ENCODE assay signal across 9 mouse cellular contexts in genomic region chr8:85027516-85027855, GRCm38 (mm10). TPM values are rescaled to one million over a fixed set of nuclear protein-coding genes. Genes with fewer than 3 reads are reported as not detected.
DNase-seq lines count a peak whose midpoint lies in the region; ATAC-seq and TF ChIP-seq lines count a peak whose summit lies in the region.
"Had no signal": no experiment of that assay in that cellular context is flagged by ENCODE, and none has a peak within 500 bp of the region (broad histone marks: within the 10 kb centered on the region; RNA-seq: fewer than 3 reads in every experiment).

No protein-coding gene starts in this region.

- peak overlapping the region; percentile 96 for H3K27ac ChIP-seq in heart, embryonic 10.5 days
- H3K27ac ChIP-seq in forebrain, embryonic 10.5 days: peak overlapping the region; percentile 99
- H3K27ac ChIP-seq in limb, embryonic 15.5 days: peak overlapping the region; percentile 92
- peak overlapping the region; percentile 79 for H3K27ac ChIP-seq in small intestine, adult 2 months (ENCODE audit: insufficient read depth, low read depth, low read length)

- peak overlapping the region; percentile 97 for H3K9ac ChIP-seq in limb, embryonic 15.5 days

- peak overlapping the region; percentile 94 for H3K4me3 ChIP-seq in heart, embryonic 10.5 days
- peak overlapping the region; percentile 100 for H3K4me3 ChIP-seq in forebrain, embryonic 10.5 days
- H3K4me3 ChIP-seq in limb, embryonic 15.5 days: peak overlapping the region; percentile 84
- peak overlapping the region; percentile 83 for H3K4me3 ChIP-seq in small intestine, adult 2 months (ENCODE audit: low read depth, low read length)

- peaks cover 50% of the 10 kb centered on the region for H3K36me3 ChIP-seq in heart, embryonic 10.5 days
- H3K36me3 ChIP-seq in forebrain, embryonic 10.5 days (replicated peaks): peaks cover 59% of the 10 kb centered on the region
- H3K36me3 ChIP-seq in limb, embryonic 15.5 days: peaks cover 50% of the 10 kb centered on the region
- H3K36me3 ChIP-seq in small intestine, adult 2 months (ENCODE audit: control insufficient read depth, insufficient read depth, low read length): peaks cover 24% of the 10 kb centered on the region

- DNase-seq in heart, embryonic 10.5 days (ENCODE audit: low spot score): no peak
- DNase-seq in heart, postnatal 36 days: no peak
- peak; percentile 33 for DNase-seq in CD4-positive helper T cell, adult 2 months (ENCODE audit: low read depth, low spot score)
- DNase-seq in forebrain, embryonic 10.5 days (ENCODE audit: extremely low spot score, low spot score): no peak
- DNase-seq in left cerebral cortex, postnatal 14 days (ENCODE audit: low spot score in 2 of 2): no peak
- no peak for DNase-seq in layer of hippocampus, postnatal 25 days (ENCODE audit: extremely low spot score in 1 of 2, low spot score in 1 of 2)

- no peaks in the 10 kb centered on the region for H3K27me3 ChIP-seq in heart, embryonic 10.5 days (ENCODE audit: insufficient read depth, poor library complexity, severe bottlenecking)
- H3K27me3 ChIP-seq in forebrain, embryonic 10.5 days (ENCODE audit: poor library complexity, severe bottlenecking): no peaks in the 10 kb centered on the region
- no peaks in the 10 kb centered on the region for H3K27me3 ChIP-seq in limb, embryonic 15.5 days
- H3K27me3 ChIP-seq in small intestine, adult 2 months (ENCODE audit: control insufficient read depth, insufficient read depth, low read length): no peaks in the 10 kb centered on the region
- H3K27me3 ChIP-seq: Patski had no signal

- no peaks in the 10 kb centered on the region for H3K9me3 ChIP-seq in heart, embryonic 10.5 days
- no peaks in the 10 kb centered on the region for H3K9me3 ChIP-seq in forebrain, embryonic 10.5 days
- no peaks in the 10 kb centered on the region for H3K9me3 ChIP-seq in limb, embryonic 15.5 days

- TF ChIP-seq POLR2A in small intestine, adult 2 months (IDR thresholded peaks at IDR 0.05; ENCODE audit: low read depth, low read length): no peak

- no peak for TF ChIP-seq CTCF in small intestine, adult 2 months (IDR thresholded peaks at IDR 0.05; ENCODE audit: extremely low read depth, insufficient read length, insufficient replicate concordance, low read depth, low read length)

- WGBS in heart, embryonic 10.5 days: under 1% methylated on average over 13 of the region's 13 CpGs
- WGBS in forebrain, embryonic 10.5 days: 2% methylated on average over 13 of the region's 13 CpGs
- 1% methylated on average over 13 of the region's 13 CpGs for WGBS in limb, embryonic 15.5 days
- under 1% methylated on average over 13 of the region's 13 CpGs for WGBS in small intestine, adult 2 months

- H3K4me1 ChIP-seq in heart, embryonic 10.5 days: peaks cover 45% of the 10 kb centered on the region
- peaks cover 44% of the 10 kb centered on the region for H3K4me1 ChIP-seq in forebrain, embryonic 10.5 days
- H3K4me1 ChIP-seq in limb, embryonic 15.5 days: peaks cover 38% of the 10 kb centered on the region
- H3K4me1 ChIP-seq in small intestine, adult 2 months (ENCODE audit: control insufficient read depth, insufficient read depth, insufficient read length, low read length): peaks cover 19% of the 10 kb centered on the region

- H3K4me2 ChIP-seq in limb, embryonic 15.5 days: peak overlapping the region; percentile 88

- intact Hi-C loops in heart, postnatal 36 days (cut with DNase I): loop anchor here (5.0 kb wide), 1 partner anchor 50 kb away; the partner anchor contains the start of gene Junb
- intact Hi-C loops in left cerebral cortex, postnatal 14 days (cut with DNase I): loop anchor here (2.0 kb wide), 1 partner anchor 53 kb away; no protein-coding TSS in a partner anchor

- ATAC-seq in limb, embryonic 15.5 days (ENCODE audit: insufficient number of reproducible peaks, low FRiP score, low TSS enrichment, low read depth): no peak

RNA-seq across cellular contexts. Expression of gene Trir, which starts 0.9 kb away (rescaled TPM):
- 85.6 and 133 TPM in 2 replicates for polyA plus RNA-seq in heart, embryonic 10.5 days (2016; fragmentation: Nextera tagmentation; extraction: Ambion mirVana)
- 10 to 100 TPM; 80.7 to 84.2 TPM for total RNA-seq in heart, postnatal 36 days (2021)
- polyA plus RNA-seq in forebrain, embryonic 10.5 days (2016; fragmentation: Nextera tagmentation; extraction: Ambion mirVana): 123 and 142 TPM in 2 replicates
- 86.7 and 102 TPM in 2 replicates for polyA plus RNA-seq in limb, embryonic 15.5 days (2015; fragmentation: Nextera tagmentation; extraction: Ambion mirVana)
- polyA plus RNA-seq in small intestine, adult 2 months (2012; rRNA removed): 82.6 and 135 TPM in 2 replicates
- 100 to 1,000 TPM; 128 to 146 TPM for total RNA-seq in left cerebral cortex, postnatal 14 days (2021)
- 100 to 1,000 TPM; 130 to 144 TPM for total RNA-seq in layer of hippocampus, postnatal 25 days (2021)

RNA-seq across cellular contexts. Expression of gene Asna1, which starts 2.4 kb away (rescaled TPM):
- polyA plus RNA-seq in heart, embryonic 10.5 days (2016; fragmentation: Nextera tagmentation; extraction: Ambion mirVana): 149 and 157 TPM in 2 replicates
- 10 to 100 TPM; 66.2 to 69.8 TPM for total RNA-seq in heart, postnatal 36 days (2021)
- 164 and 166 TPM in 2 replicates for polyA plus RNA-seq in forebrain, embryonic 10.5 days (2016; fragmentation: Nextera tagmentation; extraction: Ambion mirVana)
- polyA plus RNA-seq in limb, embryonic 15.5 days (2015; fragmentation: Nextera tagmentation; extraction: Ambion mirVana): 113 and 117 TPM in 2 replicates
- polyA plus RNA-seq in small intestine, adult 2 months (2012; rRNA removed): 71.8 and 128 TPM in 2 replicates
- total RNA-seq in left cerebral cortex, postnatal 14 days (2021): 100 to 1,000 TPM; 116 to 117 TPM
- total RNA-seq in layer of hippocampus, postnatal 25 days (2021): 100 to 1,000 TPM; 116 to 128 TPM

RNA-seq across cellular contexts. Expression of gene Tnpo2, which starts 9.2 kb away (rescaled TPM):
- polyA plus RNA-seq in heart, embryonic 10.5 days (2016; fragmentation: Nextera tagmentation; extraction: Ambion mirVana): 27.2 and 28.4 TPM in 2 replicates
- total RNA-seq in heart, postnatal 36 days (2021): 10 to 100 TPM; 28.1 to 35.1 TPM
- 31.5 and 33.2 TPM in 2 replicates for polyA plus RNA-seq in forebrain, embryonic 10.5 days (2016; fragmentation: Nextera tagmentation; extraction: Ambion mirVana)
- 32.7 and 33.7 TPM in 2 replicates for polyA plus RNA-seq in limb, embryonic 15.5 days (2015; fragmentation: Nextera tagmentation; extraction: Ambion mirVana)
- polyA plus RNA-seq in small intestine, adult 2 months (2012; rRNA removed): 19.8 and 32.0 TPM in 2 replicates
- 100 to 1,000 TPM; 165 to 171 TPM for total RNA-seq in left cerebral cortex, postnatal 14 days (2021)
- total RNA-seq in layer of hippocampus, postnatal 25 days (2021): 100 to 1,000 TPM; 145 to 159 TPM

RNA-seq across cellular contexts. Expression of gene Best2, which starts 13.2 kb away (rescaled TPM):
- polyA plus RNA-seq in heart, embryonic 10.5 days (2016; fragmentation: Nextera tagmentation; extraction: Ambion mirVana): not detected in 2 replicates
- not detected for total RNA-seq in heart, postnatal 36 days (2021)
- not detected in 2 replicates for polyA plus RNA-seq in forebrain, embryonic 10.5 days (2016; fragmentation: Nextera tagmentation; extraction: Ambion mirVana)
- polyA plus RNA-seq in limb, embryonic 15.5 days (2015; fragmentation: Nextera tagmentation; extraction: Ambion mirVana): 0.12 TPM in 2 replicates
- polyA plus RNA-seq in small intestine, adult 2 months (2012; rRNA removed): 0.33 TPM in 1 of 2 replicates, not detected in the other
- not detected for total RNA-seq in left cerebral cortex, postnatal 14 days (2021)
- not detected for total RNA-seq in layer of hippocampus, postnatal 25 days (2021)

RNA-seq across cellular contexts. Expression of gene Fbxw9, which starts 32.4 kb away (rescaled TPM):
- polyA plus RNA-seq in heart, embryonic 10.5 days (2016; fragmentation: Nextera tagmentation; extraction: Ambion mirVana): 20.2 and 21.0 TPM in 2 replicates
- 1 to 10 TPM; 3.4 to 4.3 TPM for total RNA-seq in heart, postnatal 36 days (2021)
- 22.9 and 26.3 TPM in 2 replicates for polyA plus RNA-seq in forebrain, embryonic 10.5 days (2016; fragmentation: Nextera tagmentation; extraction: Ambion mirVana)
- 30.1 and 32.3 TPM in 2 replicates for polyA plus RNA-seq in limb, embryonic 15.5 days (2015; fragmentation: Nextera tagmentation; extraction: Ambion mirVana)
- 36.4 and 52.5 TPM in 2 replicates for polyA plus RNA-seq in small intestine, adult 2 months (2012; rRNA removed)
- 10 to 100 TPM; 38.3 to 39.9 TPM for total RNA-seq in left cerebral cortex, postnatal 14 days (2021)
- total RNA-seq in layer of hippocampus, postnatal 25 days (2021): 10 to 100 TPM; 19.7 to 27.8 TPM
